Mouse (Mus musculus) midbrain, embryonic 16.5 days (tissue): ENCODE results near the gene Snx17. TPM values are rescaled to one million over a fixed set of nuclear protein-coding genes. Genes with fewer than 3 reads are reported as not detected.

Experiments
- ATAC-seq: fragments of 200-750 bp; cut with Nextera tagmentation; 2 replicates; pipeline ENCODE4 v1.8.0; 2017; ENCODE audit warnings: moderate TSS enrichment
- H3K27ac ChIP-seq: fragments of 300-500 bp; sonication (generic); 2 replicates; pipeline ENCODE4 v1.5.1; 2014; ENCODE audit warnings: mild to moderate bottlenecking, low read length, mixed read lengths
- H3K27me3 ChIP-seq: fragments of 300-500 bp; sonication (generic); 2 replicates; pipeline ENCODE4 v1.6.1; 2014; ENCODE audit warnings: low read depth, low read length, mixed read lengths; ENCODE audit not compliant: control insufficient read depth, insufficient read depth
- H3K36me3 ChIP-seq: fragments of 300-500 bp; sonication (generic); 2 replicates; pipeline ENCODE4 v1.6.1; 2014; ENCODE audit warnings: mild to moderate bottlenecking, low read length, moderate library complexity, mixed read lengths; ENCODE audit not compliant: control insufficient read depth, insufficient read depth
- H3K4me1 ChIP-seq: fragments of 300-500 bp; sonication (generic); 2 replicates; pipeline ENCODE4 v1.6.1; 2014; ENCODE audit warnings: mild to moderate bottlenecking, low read length, mixed read lengths; ENCODE audit not compliant: control insufficient read depth, insufficient read depth
- H3K4me2 ChIP-seq: fragments of 300-500 bp; sonication (generic); 2 replicates; pipeline ENCODE4 v1.6.1; 2014; ENCODE audit warnings: mild to moderate bottlenecking, low read length, mixed read lengths
- H3K4me3 ChIP-seq: fragments of 300-500 bp; sonication (generic); 2 replicates; pipeline ENCODE4 v1.5.1; 2014; ENCODE audit warnings: low read depth, mild to moderate bottlenecking, low read length, moderate library complexity, mixed read lengths
- H3K9ac ChIP-seq: fragments of 300-500 bp; sonication (generic); 2 replicates; pipeline ENCODE4 v1.6.1; 2014; ENCODE audit warnings: low read depth, low read length, mixed read lengths
- H3K9me3 ChIP-seq: fragments of 300-500 bp; sonication (generic); replicated peaks from 2 replicates; pipeline ENCODE4 v1.6.1; 2014; ENCODE audit warnings: mild to moderate bottlenecking, low read length, mixed read lengths; ENCODE audit not compliant: control insufficient read depth, poor library complexity, severe bottlenecking
- WGBS: fragments of 180-500 bp; shearing (Covaris S2); extraction: QIAGEN DNeasy Blood & Tissue Kit; methylation state at CpG from one replicate; pipeline ENCODE4 v1.1.7; 2014; 5-methylcytosine and 5-hydroxymethylcytosine counted together
- polyA plus RNA-seq: library from polyadenylated mRNA; unstranded; fragments of >200 nt; fragmentation: Nextera tagmentation; extraction: Ambion mirVana; gene quantifications from 2 replicates; pipeline ENCODE4 v1.2.1, GENCODE M21; 2015

The Snx17 gene
- 117 and 125 TPM in 2 replicates for polyA plus RNA-seq

DNA sequence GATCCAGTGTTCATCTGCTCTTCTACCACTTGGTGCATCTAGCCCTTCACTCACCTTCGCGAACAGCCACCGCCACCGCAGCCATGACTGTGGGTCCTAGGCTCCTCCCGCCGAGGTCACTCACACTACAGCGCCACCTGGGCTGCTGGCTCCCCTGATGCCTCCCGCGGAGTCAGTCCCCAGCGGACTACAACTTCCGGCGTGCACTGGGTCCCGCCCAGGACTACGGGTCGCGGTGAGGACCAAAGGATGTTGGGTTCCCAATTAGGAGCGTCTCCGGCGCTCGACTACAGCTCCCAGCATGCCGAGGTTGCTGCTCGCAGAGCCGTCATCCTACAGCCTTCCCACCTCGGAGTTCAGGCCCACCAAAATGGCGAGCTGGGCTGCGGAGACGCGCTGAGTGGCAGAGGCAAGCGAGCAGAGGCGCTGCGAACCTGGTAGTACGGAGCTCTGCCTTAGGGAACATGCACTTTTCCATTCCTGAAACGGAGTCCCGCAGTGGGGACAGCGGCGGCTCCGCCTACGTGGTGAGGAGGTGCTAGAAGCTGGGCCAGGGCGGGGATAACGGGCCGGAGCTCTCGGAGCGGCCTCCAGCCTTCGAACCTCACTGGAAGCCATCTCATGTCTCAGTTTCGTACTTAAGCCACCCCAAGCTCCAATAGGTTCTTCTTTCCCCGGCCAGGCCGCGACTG lies at the start of gene Snx17, which contains the start of gene Eif2b4:
Gene Snx17, plus strand, starts transcription at position 289 of the 692 bp plus-strand sequence.
Gene Eif2b4, minus strand, starts transcription at position 492 of the 692 bp plus-strand sequence.
- peaks cover 51% of the 10 kb centered on the region for H3K36me3 ChIP-seq
- H3K9ac ChIP-seq, result peak within 1 kb of the TSS; percentile 91

DNA sequence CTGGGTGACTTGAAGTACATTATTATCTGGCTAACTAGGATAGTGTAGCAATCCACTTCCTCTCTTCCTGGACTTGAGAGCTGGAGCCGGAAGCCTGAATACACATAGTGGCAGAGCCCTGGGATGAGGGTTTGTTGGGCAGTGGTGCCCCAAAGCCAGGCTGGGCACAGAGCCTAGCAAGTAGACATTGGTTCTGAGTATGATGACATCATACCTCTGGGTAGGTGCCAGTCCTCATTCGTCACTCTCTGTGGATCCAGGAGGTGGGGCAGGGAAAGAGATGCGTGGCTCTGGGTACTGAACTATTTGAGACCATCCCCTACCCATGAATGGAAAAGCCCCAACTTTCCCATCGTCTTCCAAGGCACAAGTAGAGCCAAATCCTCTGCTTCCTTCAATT lies 43.2 kb upstream of the Snx17 start:
- no peaks in the 10 kb centered on the region for H3K36me3 ChIP-seq
- H3K27me3 ChIP-seq, result no peaks in the 10 kb centered on the region
- no peak overlapping the region for H3K4me2 ChIP-seq
- 90% methylated on average over 4 of the region's 4 CpGs for WGBS
- H3K4me3 ChIP-seq, result no peak overlapping the region
- no peak overlapping the region for H3K9ac ChIP-seq
- ATAC-seq, result no peak
- peaks cover 9% of the 10 kb centered on the region for H3K4me1 ChIP-seq
- no peak overlapping the region for H3K27ac ChIP-seq
- H3K9me3 ChIP-seq, result no peaks in the 10 kb centered on the region

More for the DNA sequence above, at the start of gene Snx17, which contains the start of gene Eif2b4:
- peak within 1 kb of the TSS; percentile 77 for H3K4me3 ChIP-seq
- H3K4me2 ChIP-seq, result peak within 1 kb of the TSS; percentile 96
- H3K4me1 ChIP-seq, result peaks cover 20% of the 10 kb centered on the region
- ATAC-seq, result peak; percentile 97
- WGBS, result under 1% methylated on average over 48 of the region's 48 CpGs
- H3K27ac ChIP-seq, result peak within 1 kb of the TSS; percentile 85
- no peaks in the 10 kb centered on the region for H3K27me3 ChIP-seq
- no peaks in the 10 kb centered on the region for H3K9me3 ChIP-seq

DNA sequence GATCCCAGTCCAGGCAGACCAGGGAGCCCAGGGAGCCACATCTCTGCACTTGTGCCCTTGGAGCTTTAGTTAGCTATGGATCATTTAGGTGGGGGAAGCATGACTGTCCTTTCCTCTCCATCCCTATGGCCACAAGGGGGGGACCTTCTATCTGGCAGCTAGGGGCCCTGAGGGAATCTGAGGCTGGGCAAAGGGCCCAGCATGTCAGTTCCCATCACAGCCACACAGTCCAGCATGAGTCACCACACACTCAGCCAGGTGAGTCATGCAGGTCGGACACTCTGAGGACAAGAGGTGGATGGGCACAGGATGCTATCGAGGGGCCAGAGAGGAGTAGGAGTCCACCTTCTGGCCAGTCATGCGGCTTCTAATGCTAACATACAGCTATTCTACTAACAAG lies 41.3 kb upstream of the Snx17 start:
- H3K9ac ChIP-seq, result no peak overlapping the region
- peaks cover 12% of the 10 kb centered on the region for H3K4me1 ChIP-seq
- WGBS, result 88% methylated on average over 3 of the region's 3 CpGs
- H3K4me3 ChIP-seq, result no peak overlapping the region
- H3K4me2 ChIP-seq, result no peak overlapping the region
- H3K36me3 ChIP-seq, result no peaks in the 10 kb centered on the region
- ATAC-seq, result no peak
- no peak overlapping the region for H3K27ac ChIP-seq
- no peaks in the 10 kb centered on the region for H3K27me3 ChIP-seq
- H3K9me3 ChIP-seq, result no peaks in the 10 kb centered on the region

DNA sequence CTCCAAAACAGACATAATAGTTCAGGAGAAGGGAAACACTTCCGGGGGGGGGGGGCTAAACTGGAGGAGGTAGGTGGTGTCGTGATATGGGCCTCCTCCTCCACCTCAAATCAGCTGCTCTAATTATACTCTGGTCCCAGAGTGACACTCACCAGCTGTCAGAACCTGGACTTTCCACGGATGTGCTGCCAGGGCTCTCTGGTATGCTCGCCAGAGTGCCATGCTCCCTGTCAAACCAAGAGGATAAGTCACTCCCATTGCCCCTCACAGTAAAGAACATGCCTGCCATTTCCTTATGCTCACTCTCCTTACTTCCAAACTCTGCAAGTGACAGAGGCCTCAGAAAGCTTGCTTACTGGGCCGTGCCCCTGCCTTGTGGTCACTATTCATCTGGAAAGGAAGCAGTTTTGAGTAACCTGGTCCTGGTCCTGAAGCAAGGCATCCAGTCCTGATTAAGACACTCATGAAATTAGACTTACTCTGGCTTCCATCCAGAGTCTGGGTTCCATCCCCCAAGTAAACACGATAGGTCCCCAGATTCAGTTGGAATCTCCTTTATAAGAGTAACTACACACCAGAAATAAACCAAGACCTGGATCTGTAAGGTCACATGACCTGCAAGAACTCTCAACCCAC lies 39.4 kb upstream of the Snx17 start:
- H3K27ac ChIP-seq, result peak overlapping the region; percentile 45
- peak; percentile 57 for ATAC-seq
- H3K36me3 ChIP-seq, result peaks cover 13% of the 10 kb centered on the region
- H3K9ac ChIP-seq, result peak overlapping the region; percentile 74
- 35% methylated on average over 6 of the region's 6 CpGs for WGBS
- peak overlapping the region; percentile 85 for H3K4me2 ChIP-seq
- H3K4me1 ChIP-seq, result peaks cover 12% of the 10 kb centered on the region
- no peaks in the 10 kb centered on the region for H3K27me3 ChIP-seq
- H3K9me3 ChIP-seq, result no peaks in the 10 kb centered on the region
- peak overlapping the region; percentile 61 for H3K4me3 ChIP-seq

DNA sequence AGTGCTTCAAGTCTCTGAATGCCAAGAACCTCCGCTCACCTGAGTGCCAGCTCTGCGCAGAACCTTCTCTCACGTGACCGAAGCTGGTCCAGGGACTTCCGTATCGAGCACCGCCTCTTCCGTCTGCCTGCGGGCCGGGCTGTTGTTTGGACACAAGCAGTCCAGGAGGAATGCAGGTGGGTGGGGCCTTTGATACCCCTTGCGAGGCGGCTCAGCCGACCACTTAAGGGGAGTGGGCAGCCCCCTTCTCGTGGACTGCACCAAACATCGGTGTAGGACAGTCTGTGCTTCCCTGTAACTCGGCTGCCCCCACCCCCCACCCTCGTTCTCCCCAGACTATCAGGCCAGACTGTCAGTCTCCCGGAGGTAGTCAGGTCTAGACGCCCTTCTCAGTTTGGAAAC lies 38.9 kb upstream of the Snx17 start, which contains the start of gene Mpv17:
Gene Mpv17, minus strand, starts transcription at position 100 of the 402 bp plus-strand sequence.
- ATAC-seq, result peak; percentile 97
- H3K4me3 ChIP-seq, result peak within 1 kb of the TSS; percentile 61
- H3K9me3 ChIP-seq, result no peaks in the 10 kb centered on the region
- H3K9ac ChIP-seq, result peak within 1 kb of the TSS; percentile 74
- no peaks in the 10 kb centered on the region for H3K27me3 ChIP-seq
- under 1% methylated on average over 19 of the region's 19 CpGs for WGBS
- peak within 1 kb of the TSS; percentile 71 for H3K27ac ChIP-seq
- H3K4me1 ChIP-seq, result peaks cover 12% of the 10 kb centered on the region
- H3K4me2 ChIP-seq, result peak within 1 kb of the TSS; percentile 85
- peaks cover 18% of the 10 kb centered on the region for H3K36me3 ChIP-seq

DNA sequence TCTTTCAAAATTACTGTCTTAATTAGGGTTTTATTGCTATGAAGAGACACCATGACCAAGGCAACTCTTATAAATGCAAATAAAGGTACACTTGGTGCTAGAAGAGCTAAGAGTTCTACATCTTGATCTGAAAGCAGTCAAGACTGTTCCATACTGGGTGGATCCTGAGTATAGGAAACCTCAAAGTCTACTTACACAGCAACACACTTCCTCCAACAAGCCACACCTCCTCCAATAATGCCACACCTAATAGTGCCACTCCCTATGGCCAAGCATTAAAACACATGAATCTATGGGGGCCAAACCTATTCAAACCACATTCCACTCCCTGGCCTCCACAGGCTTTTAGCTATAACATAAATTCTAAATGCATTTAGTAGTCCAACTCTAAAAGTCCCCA lies 30.6 kb upstream of the Snx17 start:
- Histone ChIP-seq H3K9ac (no peak overlapping the region), H3K9me3 (no peaks in the 10 kb centered on the region), H3K27me3 (no peaks in the 10 kb centered on the region), H3K36me3 (peaks cover 47% of the 10 kb centered on the region), H3K27ac (no peak overlapping the region), H3K4me3 (no peak overlapping the region), H3K4me1 (no peaks in the 10 kb centered on the region), H3K4me2 (no peak overlapping the region)
- no peak for ATAC-seq

DNA sequence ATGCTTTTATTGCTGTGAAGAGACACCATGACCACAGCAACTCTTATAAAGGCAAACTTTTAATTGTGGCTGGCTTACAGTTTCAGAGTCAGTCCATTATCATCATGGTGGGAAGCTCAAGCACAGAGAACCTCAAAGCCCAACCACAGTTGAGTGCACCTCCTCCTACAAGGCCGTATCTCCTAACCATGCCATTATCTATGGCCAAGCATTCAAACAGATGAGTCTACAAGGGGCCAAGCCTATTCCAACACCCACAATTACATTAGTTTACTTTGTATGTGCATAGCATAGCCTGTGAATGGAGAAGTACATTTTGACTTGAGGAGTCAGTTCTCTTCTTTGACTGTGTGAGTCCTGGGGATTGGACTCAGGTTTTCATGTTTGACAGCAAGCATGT lies 28.1 kb upstream of the Snx17 start:
- no peak overlapping the region for H3K9ac ChIP-seq
- no peaks in the 10 kb centered on the region for H3K27me3 ChIP-seq
- no peak for ATAC-seq
- no peaks in the 10 kb centered on the region for H3K4me1 ChIP-seq
- no peaks in the 10 kb centered on the region for H3K9me3 ChIP-seq
- H3K27ac ChIP-seq, result no peak overlapping the region
- H3K4me3 ChIP-seq, result no peak overlapping the region
- peaks cover 39% of the 10 kb centered on the region for H3K36me3 ChIP-seq
- 100% methylated on average over 1 of the region's 1 CpGs for WGBS
- no peak overlapping the region for H3K4me2 ChIP-seq

DNA sequence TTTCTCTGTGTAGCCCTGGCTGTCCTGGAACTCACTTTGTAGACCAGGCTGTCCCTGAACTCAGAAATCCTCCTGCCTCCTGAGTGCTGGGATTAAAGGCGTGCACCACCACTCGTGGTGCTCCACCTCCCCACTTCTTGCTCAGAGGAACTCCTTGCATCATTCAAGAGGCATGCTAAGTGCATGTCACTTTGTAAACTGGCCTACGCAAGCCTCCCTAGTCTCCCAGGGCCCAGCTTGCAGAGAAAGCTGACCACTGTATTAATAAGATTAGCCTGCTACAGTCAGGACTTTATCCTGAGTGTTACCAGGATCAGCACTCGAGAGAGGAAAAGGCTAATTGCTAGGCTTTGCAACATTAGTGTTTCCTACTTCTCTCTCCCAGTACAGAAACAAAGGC lies 24.4 kb upstream of the Snx17 start:
- no peak for ATAC-seq
- Histone ChIP-seq H3K4me2 (no peak overlapping the region), H3K36me3 (peaks cover 37% of the 10 kb centered on the region), H3K4me1 (no peaks in the 10 kb centered on the region), H3K27ac (no peak overlapping the region), H3K9ac (no peak overlapping the region), H3K4me3 (no peak overlapping the region), H3K27me3 (no peaks in the 10 kb centered on the region), H3K9me3 (no peaks in the 10 kb centered on the region)
- 93% methylated on average over 4 of the region's 4 CpGs for WGBS

DNA sequence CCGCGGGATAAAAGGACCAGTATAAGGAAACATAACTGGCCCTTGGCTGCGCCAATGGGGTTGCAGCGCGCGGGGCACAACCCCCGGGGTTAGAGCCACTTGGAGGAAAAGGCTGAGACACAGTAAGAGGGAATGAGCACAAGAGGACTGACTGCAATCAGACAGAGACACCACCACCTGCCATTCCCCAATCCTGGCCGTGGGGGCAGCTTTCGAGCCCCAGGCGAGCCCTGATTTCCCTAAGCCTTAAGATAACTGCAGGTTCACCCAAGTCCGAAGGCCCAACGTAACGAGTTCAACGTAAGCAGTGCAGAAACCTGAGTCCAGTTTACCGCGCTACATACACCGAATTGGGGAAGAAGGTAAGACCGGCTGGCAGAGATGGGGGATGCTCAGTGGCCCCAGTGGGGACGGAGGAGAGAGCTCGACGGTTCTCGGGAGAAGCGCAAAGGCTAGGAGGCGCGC lies 13.7 kb upstream of the Snx17 start:
- peak; percentile 76 for ATAC-seq
- Histone ChIP-seq H3K27ac (peak overlapping the region; percentile 96), H3K36me3 (no peaks in the 10 kb centered on the region), H3K9ac (peak overlapping the region; percentile 82), H3K4me3 (peak overlapping the region; percentile 87), H3K4me2 (peak overlapping the region; percentile 93), H3K27me3 (no peaks in the 10 kb centered on the region), H3K4me1 (peaks cover 9% of the 10 kb centered on the region), H3K9me3 (no peaks in the 10 kb centered on the region)
- under 1% methylated on average over 25 of the region's 25 CpGs for WGBS
